Mouse (Mus musculus): Measurements from ENCODE around the gene Tmem175. TPM values are rescaled to one million over a fixed set of nuclear protein-coding genes. Genes with fewer than 3 reads are reported as not detected.
A peak's percentile ranks its signal among the peaks of the same experiment; 100 is the strongest.
"Not testable (repeated sequence)": the region's sequence is repeated elsewhere in the genome, so short reads cannot be mapped to it uniquely, and the experiment has no call there.

The Tmem175 gene
- total RNA-seq (2021): 10 to 100 TPM; 24.3 to 25.3 TPM

- intact Hi-C loops (cut with DNase I): no loop called here
These were observed at the start of gene Tmem175, which contains the start of gene Gak for GRCm38 (mm10) chr5:108629634-108630483. Gene Tmem175 (plus strand): TSS chr5:108629770. Gene Gak (minus strand): TSS chr5:108629755.

GRCm38 (mm10) chr5:108581361-108581891, 48.1 kb upstream of the Tmem175 start:
- DNase-seq: peak; percentile 43
- intact Hi-C loops (cut with DNase I): no loop called here

More at GRCm38 (mm10) chr5:108629634-108630483, at the start of gene Tmem175, which contains the start of gene Gak:
- DNase-seq: peak; percentile 93

GRCm38 (mm10) chr5:108599923-108600322, 29.6 kb upstream of the Tmem175 start:
- DNase-seq: no peak
- intact Hi-C loops (cut with DNase I): no loop called here

- intact Hi-C loops (cut with DNase I): no loop called here
- DNase-seq: no peak
These were observed 27.0 kb upstream of the Tmem175 start for GRCm38 (mm10) chr5:108602537-108602936.

- intact Hi-C loops (cut with DNase I): loop anchor here (10.0 kb wide), 1 partner anchor 1594 kb away; no protein-coding TSS in a partner anchor
These were observed 19.1 kb upstream of the Tmem175 start for GRCm38 (mm10) chr5:108610426-108610825.

GRCm38 (mm10) chr5:108621870-108622269, 7.7 kb upstream of the Tmem175 start:
- no peak for DNase-seq
- intact Hi-C loops (cut with DNase I): no loop called here

More at GRCm38 (mm10) chr5:108610426-108610825, 19.1 kb upstream of the Tmem175 start:
- DNase-seq: no peak

GRCm38 (mm10) chr5:108626050-108626660, 3.4 kb upstream of the Tmem175 start:
- DNase-seq: no peak
- intact Hi-C loops (cut with DNase I): no loop called here

GRCm38 (mm10) chr5:108628891-108629633, 508 bp upstream of the Tmem175 start:
- DNase-seq: no peak
- intact Hi-C loops (cut with DNase I): no loop called here

- peak; percentile 55 for DNase-seq
- intact Hi-C loops (cut with DNase I): no loop called here
These were observed 4.1 kb downstream of the Tmem175 start for GRCm38 (mm10) chr5:108633676-108634075.

GRCm38 (mm10) chr5:108634088-108634487, 4.5 kb downstream of the Tmem175 start:
- DNase-seq; intact Hi-C loops (cut with DNase I): not testable (repeated sequence)

- DNase-seq: no peak
- intact Hi-C loops (cut with DNase I): no loop called here
These were observed 6.6 kb downstream of the Tmem175 start for GRCm38 (mm10) chr5:108636172-108636571.

- DNase-seq: no peak
- intact Hi-C loops (cut with DNase I): no loop called here
These were observed 14.1 kb downstream of the Tmem175 start for GRCm38 (mm10) chr5:108643674-108644073.

GRCm38 (mm10) chr5:108645651-108646342, 16.2 kb downstream of the Tmem175 start:
- peak; percentile 82 for DNase-seq
- intact Hi-C loops (cut with DNase I): no loop called here

GRCm38 (mm10) chr5:108646343-108646660, 16.7 kb downstream of the Tmem175 start:
- DNase-seq: no peak
- intact Hi-C loops (cut with DNase I): no loop called here

GRCm38 (mm10) chr5:108647311-108647710, 17.7 kb downstream of the Tmem175 start:
- DNase-seq: no peak
- intact Hi-C loops (cut with DNase I): no loop called here

GRCm38 (mm10) chr5:108647820-108648465, 18.4 kb downstream of the Tmem175 start:
- intact Hi-C loops (cut with DNase I): no loop called here

GRCm38 (mm10) chr5:108648937-108649576, 19.5 kb downstream of the Tmem175 start:
- DNase-seq: no peak
- intact Hi-C loops (cut with DNase I): no loop called here

More at GRCm38 (mm10) chr5:108647820-108648465, 18.4 kb downstream of the Tmem175 start:
- no peak for DNase-seq

GRCm38 (mm10) chr5:108650341-108650740, 20.8 kb downstream of the Tmem175 start:
- DNase-seq: no peak
- intact Hi-C loops (cut with DNase I): no loop called here

GRCm38 (mm10) chr5:108651136-108651720, 21.7 kb downstream of the Tmem175 start:
- intact Hi-C loops (cut with DNase I): no loop called here
- DNase-seq: no peak
